ENCODE assay signal across 8 mouse cellular contexts in the genomic region with DNA sequence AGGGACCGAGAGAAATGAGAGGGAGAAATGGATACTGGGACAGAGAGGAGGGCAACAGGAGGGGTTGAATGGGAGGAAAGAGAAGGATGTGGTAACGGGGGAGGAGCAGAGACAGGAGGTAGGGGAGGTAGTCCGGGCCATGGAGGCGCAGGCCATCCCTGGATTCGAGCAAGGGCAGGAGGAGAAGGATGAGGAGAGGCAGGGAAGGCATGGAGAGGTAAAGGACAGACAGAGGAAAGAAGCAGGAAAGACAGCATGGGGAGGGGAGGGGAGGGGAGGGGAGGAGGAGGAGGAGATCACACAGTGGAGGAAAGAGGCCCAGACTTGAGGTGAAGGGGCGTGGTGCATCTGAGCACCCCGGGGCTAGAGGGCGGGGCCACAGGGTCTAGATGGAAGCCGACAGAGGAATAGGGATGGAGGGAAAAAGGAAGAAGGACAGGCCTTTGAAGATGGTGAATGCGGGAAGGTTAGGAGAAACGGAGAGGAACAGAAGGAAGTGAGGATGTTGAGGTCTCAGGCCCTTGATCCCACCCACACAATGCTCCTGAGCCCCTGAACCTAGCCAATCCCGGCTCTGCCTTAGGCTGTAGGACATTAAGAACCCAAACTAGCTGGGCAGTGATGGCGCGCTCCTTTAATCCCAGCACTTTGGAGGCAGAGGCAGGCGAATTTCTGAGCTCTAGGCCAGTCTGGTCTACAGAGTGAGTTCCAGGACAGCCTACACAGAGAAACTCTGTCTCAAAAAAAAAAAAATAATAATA. TPM values are rescaled to one million over a fixed set of nuclear protein-coding genes. Genes with fewer than 3 reads are reported as not detected.
A peak's percentile ranks its signal among the peaks of the same experiment; 100 is the strongest.
DNase-seq lines count a peak whose midpoint lies in the region; ATAC-seq and TF ChIP-seq lines count a peak whose summit lies in the region.

Gene Btbd2, minus strand, starts transcription at position 209 of the 761 bp plus-strand sequence.

- no peak for TF ChIP-seq CTCF in left cerebral cortex, adult 2 months (IDR thresholded peaks at IDR 0.05)
- no peak for TF ChIP-seq CTCF in bone marrow macrophage, adult 2 months (IDR thresholded peaks at IDR 0.05; ENCODE audit: low read depth, low read length)
- TF ChIP-seq CTCF in small intestine, adult 2 months (IDR thresholded peaks at IDR 0.05; ENCODE audit: extremely low read depth, insufficient read length, insufficient replicate concordance, low read depth, low read length), result no peak

- intact Hi-C loops in left cerebral cortex, adult 2 months (cut with DNase I), result loop anchor here (2.0 to 5.0 kb wide), 3 partner anchors 20 to 45 kb away; partner anchors contain the start of genes Csnk1g2, Izumo4 and Mob3a

- H3K4me1 ChIP-seq in bone marrow macrophage, adult 2 months (ENCODE audit: control insufficient read depth, insufficient read depth, low read length), result peaks cover 28% of the 10 kb centered on the region
- peaks cover 70% of the 10 kb centered on the region for H3K4me1 ChIP-seq in liver, embryonic 12.5 days
- peaks cover 20% of the 10 kb centered on the region for H3K4me1 ChIP-seq in small intestine, adult 2 months (ENCODE audit: control insufficient read depth, insufficient read depth, insufficient read length, low read length)

- 36% methylated on average over 15 of the region's 15 CpGs for WGBS in liver, embryonic 12.5 days (ENCODE audit: insufficient replicate concordance)
- 16% methylated on average over 15 of the region's 15 CpGs for WGBS in small intestine, adult 2 months

- peak within 1 kb of the TSS; percentile 93 for H3K27ac ChIP-seq in left cerebral cortex, adult 2 months
- peak within 1 kb of the TSS; percentile 62 for H3K27ac ChIP-seq in bone marrow macrophage, adult 2 months (ENCODE audit: insufficient read depth, low read depth, low read length)
- H3K27ac ChIP-seq in liver, embryonic 12.5 days, result peak within 1 kb of the TSS; percentile 88
- peak within 1 kb of the TSS; percentile 100 for H3K27ac ChIP-seq in small intestine, adult 2 months (ENCODE audit: insufficient read depth, low read depth, low read length)

- peak within 1 kb of the TSS; percentile 98 for H3K4me2 ChIP-seq in liver, embryonic 12.5 days

- ATAC-seq in inflammation-experienced regulatory T-cells, adult 6 months, result peak; percentile 55
- ATAC-seq in liver, embryonic 12.5 days, result peak; percentile 61

- H3K9ac ChIP-seq in liver, embryonic 12.5 days, result peak within 1 kb of the TSS; percentile 96

- no peaks in the 10 kb centered on the region for H3K27me3 ChIP-seq in liver, embryonic 12.5 days (replicated peaks)
- H3K27me3 ChIP-seq in small intestine, adult 2 months (ENCODE audit: control insufficient read depth, insufficient read depth, low read length), result no peaks in the 10 kb centered on the region

- DNase-seq in left cerebral cortex, adult 2 months (ENCODE audit: extremely low spot score in 1 of 2, low spot score in 2 of 2), result no peak
- no peak for DNase-seq in left cerebral cortex, adult 11 months (ENCODE audit: low spot score)
- DNase-seq in gastrocnemius, postnatal 25 days, result no peak
- DNase-seq in right cerebral cortex, postnatal 25 days, result no peak

- no peak for TF ChIP-seq POLR2A in bone marrow macrophage, adult 2 months (IDR thresholded peaks at IDR 0.05; ENCODE audit: borderline replicate concordance, low read depth, low read length)
- no peak; the same call in 1 of the 2 replicates for TF ChIP-seq POLR2A in small intestine, adult 2 months (IDR thresholded peaks at IDR 0.05; ENCODE audit: low read depth, low read length)

- H3K9me3 ChIP-seq in liver, embryonic 12.5 days (replicated peaks), result no peaks in the 10 kb centered on the region

- H3K36me3 ChIP-seq in liver, embryonic 12.5 days, result no peaks in the 10 kb centered on the region
- no peaks in the 10 kb centered on the region; the same call in 1 of the 2 replicates for H3K36me3 ChIP-seq in small intestine, adult 2 months (ENCODE audit: control insufficient read depth, insufficient read depth, low read length)

- peak within 1 kb of the TSS; percentile 71 for H3K4me3 ChIP-seq in left cerebral cortex, adult 2 months
- peak within 1 kb of the TSS; percentile 76 for H3K4me3 ChIP-seq in bone marrow macrophage, adult 2 months (ENCODE audit: insufficient read depth, low read length)
- peak within 1 kb of the TSS; percentile 84 for H3K4me3 ChIP-seq in liver, embryonic 12.5 days
- peak within 1 kb of the TSS; percentile 85 for H3K4me3 ChIP-seq in small intestine, adult 2 months (ENCODE audit: low read depth, low read length)

RNA-seq across cellular contexts. Expression of gene Btbd2, which starts in this region (rescaled TPM):
- 10 to 100 TPM; 85.1 to 96.7 TPM for total RNA-seq in left cerebral cortex, adult 2 months (2021)
- polyA plus RNA-seq in bone marrow macrophage, adult 2 months (2012; ENCODE audit: insufficient read depth, insufficient read length, missing spikeins), result 20.9 and 22.7 TPM in 2 replicates
- total RNA-seq in gastrocnemius, postnatal 25 days (2021), result 10 to 100 TPM; 30.5 to 31.4 TPM
- polyA plus RNA-seq in inflammation-experienced regulatory T-cells, adult 6 months (2017; shearing (Covaris generic)), result 10 to 100 TPM in 1 of 3 experiments, 1 to 10 TPM in 2; 3.4 to 10.4 (median 9.2) TPM
- polyA plus RNA-seq in liver, embryonic 12.5 days (2016; fragmentation: Nextera tagmentation; extraction: Ambion mirVana), result 26.0 and 27.3 TPM in 2 replicates
- polyA plus RNA-seq in small intestine, adult 2 months (2012; rRNA removed), result 45.4 and 84.1 TPM in 2 replicates
